Mouse (Mus musculus): ENCODE results near the gene Creb5. TPM values are rescaled to one million over a fixed set of nuclear protein-coding genes. Genes with fewer than 3 reads are reported as not detected.

Gene Creb5
- polyA plus RNA-seq, 2 experiments: 20.0 to 46.1 TPM

- peaks cover 71% of the 10 kb centered on the region for H3K4me1 ChIP-seq (ENCODE audit: control insufficient read depth, insufficient read depth, low read length)
- 0 out of 2 replicates have a peak overlapping the region, but pooled peaks have one; percentile 27 for H3K27ac ChIP-seq (replicated peaks; ENCODE audit: low read depth, low read length)
These were observed 173.1 kb downstream of the Creb5 start for GRCm38 (mm10) chr6:53459995-53460747.

GRCm38 (mm10) chr6:53461056-53461455 lies 174.0 kb downstream of the Creb5 start:
- Histone ChIP-seq H3K27me3 (ENCODE audit: control insufficient read depth, insufficient read depth, low read length) (no peaks in the 10 kb centered on the region), H3K9ac (ENCODE audit: low read depth, low read length, severe bottlenecking) (no peak overlapping the region), H3K4me1 (ENCODE audit: control insufficient read depth, insufficient read depth, low read length) (peaks cover 65% of the 10 kb centered on the region), H3K4me3 (replicated peaks; ENCODE audit: low read length) (no peak overlapping the region), H3K4me2 (replicated peaks; ENCODE audit: low read depth, low read length, severe bottlenecking) (no peak overlapping the region), H3K27ac (replicated peaks; ENCODE audit: low read depth, low read length) (peak overlapping the region; percentile 14; the same call in 1 of the 2 replicates), H3K36me3 (ENCODE audit: control insufficient read depth, insufficient read depth, low read length) (no peaks in the 10 kb centered on the region), H3K9me3 (ENCODE audit: control insufficient read depth, low read length) (no peaks in the 10 kb centered on the region)
- DNase-seq (ENCODE audit: low spot score) (no peak), ATAC-seq (ENCODE audit: low FRiP score, low read depth) (no peak)
- WGBS: 66% methylated on average over 6 of the region's 6 CpGs
- TF ChIP-seq POLR2A (IDR thresholded peaks at IDR 0.05; ENCODE audit: borderline replicate concordance, extremely low read depth, insufficient read depth, insufficient read length): no peak

More at GRCm38 (mm10) chr6:53459995-53460747, 173.1 kb downstream of the Creb5 start:
- Histone ChIP-seq H3K9ac (ENCODE audit: low read depth, low read length, severe bottlenecking) (no peak overlapping the region), H3K4me2 (replicated peaks; ENCODE audit: low read depth, low read length, severe bottlenecking) (no peak overlapping the region), H3K27me3 (ENCODE audit: control insufficient read depth, insufficient read depth, low read length) (no peaks in the 10 kb centered on the region), H3K9me3 (ENCODE audit: control insufficient read depth, low read length) (no peaks in the 10 kb centered on the region), H3K4me3 (replicated peaks; ENCODE audit: low read length) (no peak overlapping the region), H3K36me3 (ENCODE audit: control insufficient read depth, insufficient read depth, low read length) (no peaks in the 10 kb centered on the region)
- WGBS: 84% methylated on average over 6 of the region's 6 CpGs
- no peak for TF ChIP-seq POLR2A (IDR thresholded peaks at IDR 0.05; ENCODE audit: borderline replicate concordance, extremely low read depth, insufficient read depth, insufficient read length)
- no peak for ATAC-seq (ENCODE audit: low FRiP score, low read depth)
- no peak for DNase-seq (ENCODE audit: low spot score)

- ATAC-seq (ENCODE audit: low FRiP score, low read depth) (peak; percentile 47; the same call in 1 of the 2 replicates), DNase-seq (ENCODE audit: low spot score) (peak; percentile 48)
- peak overlapping the region; percentile 65 for H3K27ac ChIP-seq (replicated peaks; ENCODE audit: low read depth, low read length)
- H3K4me2 ChIP-seq (replicated peaks; ENCODE audit: low read depth, low read length, severe bottlenecking): no peak overlapping the region
- H3K9me3 ChIP-seq (ENCODE audit: control insufficient read depth, low read length): no peaks in the 10 kb centered on the region
- 33% methylated on average over 12 of the region's 12 CpGs for WGBS
- peaks cover 59% of the 10 kb centered on the region for H3K4me1 ChIP-seq (ENCODE audit: control insufficient read depth, insufficient read depth, low read length)
- no peaks in the 10 kb centered on the region for H3K27me3 ChIP-seq (ENCODE audit: control insufficient read depth, insufficient read depth, low read length)
- H3K9ac ChIP-seq (ENCODE audit: low read depth, low read length, severe bottlenecking): no peak overlapping the region
- TF ChIP-seq POLR2A (IDR thresholded peaks at IDR 0.05; ENCODE audit: borderline replicate concordance, extremely low read depth, insufficient read depth, insufficient read length): no peak
- H3K4me3 ChIP-seq (replicated peaks; ENCODE audit: low read length): no peak overlapping the region
- H3K36me3 ChIP-seq (ENCODE audit: control insufficient read depth, insufficient read depth, low read length): no peaks in the 10 kb centered on the region
These were observed 175.0 kb downstream of the Creb5 start for GRCm38 (mm10) chr6:53461775-53462770.

GRCm38 (mm10) chr6:53462802-53463201 lies 175.7 kb downstream of the Creb5 start:
- no peak for ATAC-seq (ENCODE audit: low FRiP score, low read depth)
- 30% methylated on average over 7 of the region's 7 CpGs for WGBS

GRCm38 (mm10) chr6:53463261-53463813 lies 176.3 kb downstream of the Creb5 start:
- TF ChIP-seq POLR2A (IDR thresholded peaks at IDR 0.05; ENCODE audit: borderline replicate concordance, extremely low read depth, insufficient read depth, insufficient read length): no peak
- ATAC-seq (ENCODE audit: low FRiP score, low read depth) (0 out of 2 replicates have a peak, but pooled peaks have one; percentile 51), DNase-seq (ENCODE audit: low spot score) (no peak)
- 0 out of 2 replicates have a peak overlapping the region, but pooled peaks have one; percentile 0 for H3K4me2 ChIP-seq (replicated peaks; ENCODE audit: low read depth, low read length, severe bottlenecking)
- H3K9me3 ChIP-seq (ENCODE audit: control insufficient read depth, low read length): no peaks in the 10 kb centered on the region
- H3K27me3 ChIP-seq (ENCODE audit: control insufficient read depth, insufficient read depth, low read length): no peaks in the 10 kb centered on the region
- H3K9ac ChIP-seq (ENCODE audit: low read depth, low read length, severe bottlenecking): no peak overlapping the region
- no peak overlapping the region for H3K4me3 ChIP-seq (replicated peaks; ENCODE audit: low read length)
- H3K4me1 ChIP-seq (ENCODE audit: control insufficient read depth, insufficient read depth, low read length): peaks cover 50% of the 10 kb centered on the region
- H3K36me3 ChIP-seq (ENCODE audit: control insufficient read depth, insufficient read depth, low read length): no peaks in the 10 kb centered on the region
- peak overlapping the region; percentile 48; the same call in 1 of the 2 replicates for H3K27ac ChIP-seq (replicated peaks; ENCODE audit: low read depth, low read length)
- 33% methylated on average over 6 of the region's 6 CpGs for WGBS

More at GRCm38 (mm10) chr6:53462802-53463201, 175.7 kb downstream of the Creb5 start:
- Histone ChIP-seq H3K9me3 (ENCODE audit: control insufficient read depth, low read length) (no peaks in the 10 kb centered on the region), H3K9ac (ENCODE audit: low read depth, low read length, severe bottlenecking) (no peak overlapping the region), H3K4me2 (replicated peaks; ENCODE audit: low read depth, low read length, severe bottlenecking) (no peak overlapping the region), H3K4me1 (ENCODE audit: control insufficient read depth, insufficient read depth, low read length) (peaks cover 56% of the 10 kb centered on the region), H3K36me3 (ENCODE audit: control insufficient read depth, insufficient read depth, low read length) (no peaks in the 10 kb centered on the region), H3K27ac (replicated peaks; ENCODE audit: low read depth, low read length) (peak overlapping the region; percentile 65), H3K4me3 (replicated peaks; ENCODE audit: low read length) (no peak overlapping the region), H3K27me3 (ENCODE audit: control insufficient read depth, insufficient read depth, low read length) (no peaks in the 10 kb centered on the region)
- DNase-seq (ENCODE audit: low spot score): no peak
- no peak for TF ChIP-seq POLR2A (IDR thresholded peaks at IDR 0.05; ENCODE audit: borderline replicate concordance, extremely low read depth, insufficient read depth, insufficient read length)
